Mouse (Mus musculus): ENCODE data around the gene Tmc7. TPM values are rescaled to one million over a fixed set of nuclear protein-coding genes. Genes with fewer than 3 reads are reported as not detected.

Gene Tmc7
- polyA plus RNA-seq (2017; shearing (Covaris generic)), result 0.63 TPM

GRCm38 (mm10) chr7:118584257-118584907 is at the start of gene Tmc7:
Gene Tmc7 (minus strand): TSS chr7:118584736.

GRCm38 (mm10) chr7:118597201-118597600 is 12.7 kb upstream of the Tmc7 start, which contains the start of gene Tmc5:
Gene Tmc5 (plus strand): TSS chr7:118597297.

GRCm38 (mm10) chr7:118533178-118533578 is 51.4 kb downstream of the Tmc7 start, which contains the start of gene Coq7:
Gene Coq7 (minus strand): TSS chr7:118533356.

GRCm38 (mm10) chr7:118491431-118492147 is 92.9 kb downstream of the Tmc7 start, which contains the start of gene Itpripl2:
Gene Itpripl2 (minus strand): TSS chr7:118491975.

Other genes with a start within 250 kb of the Tmc7 start
- not detected for gene Syt17, start 136.5 kb downstream of the Tmc7 start, polyA plus RNA-seq (2017; shearing (Covaris generic))
- 0.80 TPM for gene Itpripl2, start 92.8 kb downstream of the Tmc7 start, polyA plus RNA-seq (2017; shearing (Covaris generic))
- gene Coq7, start 51.4 kb downstream of the Tmc7 start, polyA plus RNA-seq (2017; shearing (Covaris generic)), result 4.7 TPM
- 0.96 TPM for gene Tmc5, start 12.6 kb upstream of the Tmc7 start, polyA plus RNA-seq (2017; shearing (Covaris generic))
- gene Gde1, start 121.0 kb upstream of the Tmc7 start, polyA plus RNA-seq (2017; shearing (Covaris generic)), result 40.4 TPM
- gene Ccp110, start 127.8 kb upstream of the Tmc7 start, polyA plus RNA-seq (2017; shearing (Covaris generic)), result 5.8 TPM
- gene Vps35l, start 155.5 kb upstream of the Tmc7 start, polyA plus RNA-seq (2017; shearing (Covaris generic)), result 70.1 TPM